Mouse (Mus musculus) kidney, adult 2 months (tissue): ENCODE measurements at regions not wholly inside any gene's neighbourhood (a gene's known extent, or its start where the extent isn't known, plus 50 kb on each side); places are given as distances from the start of the nearest gene placed in this dataset.

Experiments used
- DNase-seq: peaks from one replicate; pipeline ENCODE4 v3.0.0; 2021
- H3K27ac ChIP-seq: fragments of 200-500 bp; 2 replicates; pipeline ENCODE4 v1.5.1; 2012; ENCODE audit warnings: low read depth, low read length, control low read depth, inconsistent platforms; ENCODE audit not compliant: insufficient read depth
- H3K27me3 ChIP-seq: fragments of 200-500 bp; replicated peaks from 2 replicates; pipeline ENCODE4 v1.6.1; 2012; ENCODE audit warnings: mild to moderate bottlenecking, moderate library complexity, low read length, inconsistent platforms; ENCODE audit not compliant: control insufficient read depth, insufficient read depth
- H3K36me3 ChIP-seq: fragments of 200-500 bp; 2 replicates; pipeline ENCODE4 v1.6.1; 2012; ENCODE audit warnings: mild to moderate bottlenecking, moderate library complexity, low read length, inconsistent platforms; ENCODE audit not compliant: control insufficient read depth, insufficient read depth
- H3K4me1 ChIP-seq: fragments of 200-500 bp; 2 replicates; pipeline ENCODE4 v1.6.1; 2011; ENCODE audit warnings: low read length; ENCODE audit not compliant: control insufficient read depth, insufficient read depth
- H3K4me3 ChIP-seq: fragments of 200-500 bp; 2 replicates; pipeline ENCODE4 v1.5.1; 2011; ENCODE audit warnings: mild to moderate bottlenecking, low read depth, low read length, control low read depth; ENCODE audit not compliant: insufficient read depth
- CTCF ChIP-seq: fragments of 200-500 bp; conservative IDR thresholded peaks from 2 replicates; pipeline ENCODE4 v1.5.1; 2011; ENCODE audit warnings: low read depth, mild to moderate bottlenecking, control low read depth, low read length, moderate library complexity, mixed read lengths; ENCODE audit not compliant: insufficient read depth, insufficient read length
- POLR2A ChIP-seq: fragments of 200-500 bp; IDR thresholded peaks from one replicate; pipeline ENCODE4 v1.6.1; 2011; ENCODE audit warnings: low read depth, low read length, control low read depth
- WGBS: fragments of 180-500 bp; shearing (Covaris S2); methylation state at CpG from one replicate; pipeline ENCODE4 v1.1.7; 2018; 5-methylcytosine and 5-hydroxymethylcytosine counted together

- Histone ChIP-seq H3K27me3 (no peaks in the 10 kb centered on the region), H3K27ac (no peak overlapping the region), H3K36me3 (no peaks in the 10 kb centered on the region), H3K4me3 (no peak overlapping the region), H3K4me1 (no peaks in the 10 kb centered on the region)
- TF ChIP-seq POLR2A (no peak), CTCF (no peak)
- WGBS: 84% methylated on average over 3 of the region's 3 CpGs
- DNase-seq: no peak
These were observed 123.6 kb upstream of the Ngf start for GRCm38 (mm10) chr3:102346077-102346476.

- no peaks in the 10 kb centered on the region for H3K36me3 ChIP-seq
- no peak for TF ChIP-seq CTCF
- no peak for TF ChIP-seq POLR2A
- no peaks in the 10 kb centered on the region for H3K4me1 ChIP-seq
- H3K27ac ChIP-seq: no peak overlapping the region
- 21% methylated on average over 5 of the region's 5 CpGs for WGBS
- peak; percentile 8 for DNase-seq
- no peaks in the 10 kb centered on the region for H3K27me3 ChIP-seq
- no peak overlapping the region for H3K4me3 ChIP-seq
These were observed 124.4 kb upstream of the Ngf start for GRCm38 (mm10) chr3:102345291-102345690.

GRCm38 (mm10) chr3:102340731-102341130, 129.0 kb upstream of the Ngf start:
- DNase-seq: no peak
- H3K36me3 ChIP-seq: no peaks in the 10 kb centered on the region
- H3K4me3 ChIP-seq: no peak overlapping the region
- TF ChIP-seq CTCF: no peak
- TF ChIP-seq POLR2A: no peak
- no peaks in the 10 kb centered on the region for H3K4me1 ChIP-seq
- H3K27me3 ChIP-seq: no peaks in the 10 kb centered on the region
- WGBS: 52% methylated on average over 5 of the region's 5 CpGs
- H3K27ac ChIP-seq: no peak overlapping the region

- Histone ChIP-seq H3K27me3 (no peaks in the 10 kb centered on the region), H3K4me1 (no peaks in the 10 kb centered on the region), H3K27ac (no peak overlapping the region), H3K4me3 (no peak overlapping the region), H3K36me3 (no peaks in the 10 kb centered on the region)
- no peak for DNase-seq
- 44% methylated on average over 8 of the region's 8 CpGs for WGBS
- TF ChIP-seq POLR2A (no peak), CTCF (no peak)
These were observed 131.8 kb upstream of the Ngf start for GRCm38 (mm10) chr3:102337881-102338280.

GRCm38 (mm10) chr3:102336184-102336583, 131.7 kb upstream of the Vangl1 start:
- Histone ChIP-seq H3K4me3 (no peak overlapping the region), H3K27me3 (no peaks in the 10 kb centered on the region), H3K36me3 (no peaks in the 10 kb centered on the region), H3K4me1 (no peaks in the 10 kb centered on the region), H3K27ac (no peak overlapping the region)
- DNase-seq: no peak
- TF ChIP-seq POLR2A (no peak), CTCF (no peak)
- WGBS: 82% methylated on average over 2 of the region's 2 CpGs

GRCm38 (mm10) chr3:102335146-102335545, 130.7 kb upstream of the Vangl1 start:
- DNase-seq: peak; percentile 51
- Histone ChIP-seq H3K27ac (no peak overlapping the region), H3K4me1 (no peaks in the 10 kb centered on the region), H3K4me3 (no peak overlapping the region), H3K36me3 (no peaks in the 10 kb centered on the region), H3K27me3 (no peaks in the 10 kb centered on the region)
- 77% methylated on average over 3 of the region's 3 CpGs for WGBS
- TF ChIP-seq CTCF (peak; percentile 90), POLR2A (no peak)

- H3K4me3 ChIP-seq: no peak overlapping the region
- 64% methylated on average over 3 of the region's 3 CpGs for WGBS
- H3K27me3 ChIP-seq: no peaks in the 10 kb centered on the region
- DNase-seq: no peak
- H3K4me1 ChIP-seq: no peaks in the 10 kb centered on the region
- no peaks in the 10 kb centered on the region for H3K36me3 ChIP-seq
- TF ChIP-seq POLR2A (no peak), CTCF (no peak)
- H3K27ac ChIP-seq: no peak overlapping the region
These were observed 127.7 kb upstream of the Vangl1 start for GRCm38 (mm10) chr3:102332221-102332620.

GRCm38 (mm10) chr3:102319331-102319730, 114.8 kb upstream of the Vangl1 start:
- WGBS: 87% methylated on average over 3 of the region's 3 CpGs
- no peaks in the 10 kb centered on the region for H3K36me3 ChIP-seq
- H3K27ac ChIP-seq: no peak overlapping the region
- TF ChIP-seq CTCF (no peak), POLR2A (no peak)
- no peaks in the 10 kb centered on the region for H3K4me1 ChIP-seq
- no peak for DNase-seq
- H3K27me3 ChIP-seq: no peaks in the 10 kb centered on the region
- no peak overlapping the region for H3K4me3 ChIP-seq
